Mouse (Mus musculus) brown adipose tissue, adult 24 weeks (tissue): ENCODE data around the gene Gm49486. TPM values are rescaled to one million over a fixed set of nuclear protein-coding genes. Genes with fewer than 3 reads are reported as not detected.

Source experiments
- H3K27ac ChIP-seq: fragments of 200-500 bp; replicated peaks from 2 replicates; pipeline ENCODE4 v1.5.1; 2012; ENCODE audit warnings: low read depth, mild to moderate bottlenecking, low read length
- H3K4me1 ChIP-seq: fragments of 200-500 bp; 2 replicates; pipeline ENCODE4 v1.6.1; 2012; ENCODE audit warnings: low read length, mixed read lengths; ENCODE audit not compliant: control insufficient read depth, insufficient read depth, insufficient read length
- H3K4me3 ChIP-seq: fragments of 200-500 bp; 2 replicates; pipeline ENCODE4 v1.5.1; 2012; ENCODE audit warnings: low read depth, mild to moderate bottlenecking, low read length, moderate library complexity; ENCODE audit not compliant: insufficient read depth
- polyA plus RNA-seq: library from polyadenylated mRNA; stranded (reverse); fragments of >200 nt; gene quantifications from 2 replicates; pipeline ENCODE4 v1.2.4, GENCODE M21; 2012; ENCODE audit not compliant: missing spikeins, insufficient read depth, insufficient read length

The Gm49486 gene
- polyA plus RNA-seq, 1 experiment = 1.2 TPM

DNA sequence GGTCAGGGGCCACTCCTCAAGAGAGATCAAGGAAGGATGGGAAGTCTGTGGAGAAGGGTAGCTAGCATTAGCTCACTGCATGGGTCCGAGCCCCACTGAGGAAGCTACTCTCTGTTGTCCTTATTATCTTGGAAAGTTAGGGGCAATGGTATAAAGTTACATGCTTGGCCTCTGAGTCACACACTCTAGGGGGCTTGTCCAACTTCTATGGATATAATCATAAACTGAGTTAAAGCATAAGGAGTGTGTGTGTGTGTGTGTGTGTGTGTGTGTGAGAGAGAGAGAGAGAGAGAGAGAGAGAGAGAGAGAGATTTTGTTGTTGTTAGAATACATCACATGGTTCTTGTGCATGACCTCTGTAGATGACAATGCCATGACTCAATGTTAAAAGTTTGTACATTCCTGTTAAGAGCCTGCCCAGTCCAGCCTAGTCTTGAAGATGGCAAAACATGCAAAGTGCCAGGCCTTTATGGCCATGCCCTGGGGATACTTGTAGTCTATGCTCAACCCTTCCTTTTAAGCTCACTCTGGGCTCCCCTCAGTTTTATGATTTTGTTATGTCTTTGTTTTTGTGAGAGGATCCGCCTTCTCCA is 70.5 kb downstream of the Gm49486 start:
- H3K4me3 ChIP-seq = no peak overlapping the region
- no peak overlapping the region for H3K27ac ChIP-seq
- no peaks in the 10 kb centered on the region for H3K4me1 ChIP-seq

DNA sequence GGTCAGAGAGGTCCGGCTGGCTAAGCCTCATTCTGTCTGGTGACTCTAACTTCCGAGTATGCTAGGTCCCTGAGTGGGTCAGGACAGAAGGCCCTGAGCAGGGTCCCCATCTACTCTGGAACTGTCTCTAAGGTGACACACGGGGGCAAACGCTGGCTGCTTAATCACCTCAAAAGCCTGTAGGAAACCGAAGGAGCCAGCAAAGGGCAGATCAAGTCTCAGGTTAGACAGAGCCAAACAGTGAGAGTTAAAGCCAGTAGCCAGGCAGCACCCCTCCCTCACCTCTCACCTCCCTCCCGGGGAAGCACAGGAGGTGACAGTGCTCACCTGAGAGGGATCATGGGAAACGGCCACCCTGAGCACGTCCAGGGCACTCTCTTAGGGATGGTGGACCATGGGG is 74.5 kb downstream of the Gm49486 start:
- no peak overlapping the region for H3K4me3 ChIP-seq
- no peak overlapping the region for H3K27ac ChIP-seq
- no peaks in the 10 kb centered on the region for H3K4me1 ChIP-seq

DNA sequence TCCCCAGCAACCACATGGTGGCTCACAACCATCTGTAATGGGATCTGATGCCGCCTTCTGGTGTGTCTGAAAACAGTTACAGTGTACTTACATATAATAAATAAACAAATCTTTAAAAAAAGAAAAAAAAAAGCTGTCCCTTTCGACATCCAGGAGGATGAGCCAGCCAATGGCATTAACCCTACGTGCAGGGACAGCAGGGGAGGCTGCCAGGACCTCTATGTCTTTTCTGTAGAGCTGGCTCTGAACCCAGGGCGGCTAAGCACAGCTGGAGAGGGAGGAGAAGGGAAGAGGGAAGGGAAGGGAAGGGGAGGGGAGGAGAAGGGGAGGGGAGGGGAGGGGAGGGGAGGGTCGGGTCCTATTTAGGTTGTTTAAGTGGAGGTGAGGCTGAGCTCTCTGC is 75.6 kb downstream of the Gm49486 start:
- H3K4me3 ChIP-seq = no peak overlapping the region

DNA sequence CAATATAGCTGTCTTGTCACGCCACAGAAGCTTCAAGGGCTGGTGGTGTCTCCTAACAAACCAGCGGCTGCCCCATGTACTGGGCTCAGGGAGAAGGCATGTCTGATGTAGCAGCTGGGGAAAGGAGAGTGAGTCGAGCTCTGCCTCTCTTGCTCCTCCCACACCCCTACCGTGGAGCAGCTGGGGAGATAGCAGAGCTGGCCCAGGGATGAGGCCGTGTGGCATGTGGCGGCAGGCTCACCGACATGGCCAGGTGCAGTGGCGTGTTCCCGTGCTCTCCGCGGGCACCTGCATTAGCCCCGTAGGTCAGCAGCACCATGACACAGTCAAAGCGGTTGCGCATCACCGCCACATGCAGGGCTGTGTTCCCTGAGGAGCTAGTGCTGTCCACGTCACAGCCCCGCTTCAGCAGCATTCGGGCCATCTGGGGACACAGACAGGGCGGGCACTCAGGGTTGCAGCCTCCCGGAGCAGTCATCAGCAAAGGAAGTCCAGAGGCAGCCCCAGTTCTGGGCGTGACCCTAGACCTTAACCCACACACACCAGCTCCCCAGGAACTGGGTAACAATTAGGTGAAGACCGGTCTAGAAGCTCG is 76.9 kb downstream of the Gm49486 start:
- Histone ChIP-seq H3K27ac (no peak overlapping the region), H3K4me3 (no peak overlapping the region), H3K4me1 (no peaks in the 10 kb centered on the region)

More for the DNA sequence above, 75.6 kb downstream of the Gm49486 start:
- no peaks in the 10 kb centered on the region for H3K4me1 ChIP-seq
- no peak overlapping the region for H3K27ac ChIP-seq

Other genes with a start within 250 kb of the Gm49486 start
- 128 and 153 TPM in 2 replicates for gene H1f0, start 200.9 kb upstream of the Gm49486 start, polyA plus RNA-seq
- gene Galr3, start 187.5 kb upstream of the Gm49486 start, polyA plus RNA-seq = not detected in 2 replicates
- 5.7 and 8.7 TPM in 2 replicates for gene Ankrd54, start 166.5 kb upstream of the Gm49486 start, polyA plus RNA-seq
- gene Eif3l, start 154.2 kb upstream of the Gm49486 start, polyA plus RNA-seq = 177 and 198 TPM in 2 replicates
- 20.2 and 21.8 TPM in 2 replicates for gene Micall1, start 120.5 kb upstream of the Gm49486 start, polyA plus RNA-seq
- gene Polr2f, start 88.4 kb upstream of the Gm49486 start, polyA plus RNA-seq = 173 and 185 TPM in 2 replicates
- 2.1 TPM in 1 of 2 replicates, not detected in the other for gene 1700088E04Rik, start 88.1 kb upstream of the Gm49486 start, polyA plus RNA-seq
- 0.48 and 1.5 TPM in 2 replicates for gene Sox10, start 64.2 kb upstream of the Gm49486 start, polyA plus RNA-seq
- 12.2 and 13.0 TPM in 2 replicates for gene Pick1, start 218 bp upstream of the Gm49486 start, polyA plus RNA-seq
- not detected in 2 replicates for gene Slc16a8, start 25.4 kb downstream of the Gm49486 start, polyA plus RNA-seq
- 0.54 and 1.1 TPM in 2 replicates for gene Baiap2l2, start 56.1 kb downstream of the Gm49486 start, polyA plus RNA-seq
- gene Pla2g6, start 99.0 kb downstream of the Gm49486 start, polyA plus RNA-seq = 11.6 and 13.4 TPM in 2 replicates
- 9.8 and 11.4 TPM in 2 replicates for gene Maff, start 117.2 kb downstream of the Gm49486 start, polyA plus RNA-seq
- 60.3 and 71.0 TPM in 2 replicates for gene Tmem184b, start 174.2 kb downstream of the Gm49486 start, polyA plus RNA-seq
- 17.4 and 24.8 TPM in 2 replicates for gene Csnk1e, start 226.2 kb downstream of the Gm49486 start, polyA plus RNA-seq